Mouse (Mus musculus): ENCODE data around the gene Myo6.
"Not testable (repeated sequence)": the region's sequence is repeated elsewhere in the genome, so short reads cannot be mapped to it uniquely, and the experiment has no call there.

Myo6 gene

DNA sequence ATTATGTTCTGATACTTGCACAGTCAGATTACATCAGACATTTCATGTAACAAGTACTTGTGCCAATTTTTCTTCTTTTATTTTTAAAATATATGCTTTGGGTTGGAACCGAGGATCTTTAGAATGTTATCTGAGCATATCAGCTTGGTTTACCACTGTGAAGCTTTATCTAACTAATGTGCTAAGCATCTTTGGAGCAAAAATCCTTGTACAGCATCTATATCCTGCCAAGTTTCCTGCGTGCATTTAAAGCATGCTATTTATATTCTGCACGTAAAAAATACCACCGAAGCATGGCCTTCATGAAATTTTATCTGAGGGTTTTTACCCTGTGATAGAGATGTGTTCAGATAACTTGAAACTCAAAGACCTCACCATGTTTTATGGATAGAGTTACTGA, 131.3 kb downstream of the Myo6 start:
- DNase-seq (ENCODE audit: inconsistent ontology term) = no peak

DNA sequence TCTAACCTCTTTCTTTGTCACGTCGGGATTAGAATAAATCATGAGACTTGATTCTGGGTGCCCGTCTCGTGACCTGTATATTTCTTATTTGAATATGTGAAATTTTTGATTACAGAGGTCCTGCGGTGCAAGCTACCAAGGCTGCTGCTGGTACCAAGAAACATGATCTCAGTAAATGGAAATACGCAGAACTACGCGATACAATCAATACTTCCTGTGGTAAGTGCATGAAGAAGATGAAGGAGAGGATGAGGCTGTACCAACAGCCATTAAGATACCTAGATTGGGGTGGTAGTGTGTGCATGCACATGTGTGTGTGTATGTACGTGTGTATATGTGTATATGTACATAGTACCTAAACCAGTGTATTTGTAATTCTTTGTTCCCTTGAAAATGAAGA, 134.2 kb downstream of the Myo6 start:
- no peak for DNase-seq (ENCODE audit: inconsistent ontology term)

DNA sequence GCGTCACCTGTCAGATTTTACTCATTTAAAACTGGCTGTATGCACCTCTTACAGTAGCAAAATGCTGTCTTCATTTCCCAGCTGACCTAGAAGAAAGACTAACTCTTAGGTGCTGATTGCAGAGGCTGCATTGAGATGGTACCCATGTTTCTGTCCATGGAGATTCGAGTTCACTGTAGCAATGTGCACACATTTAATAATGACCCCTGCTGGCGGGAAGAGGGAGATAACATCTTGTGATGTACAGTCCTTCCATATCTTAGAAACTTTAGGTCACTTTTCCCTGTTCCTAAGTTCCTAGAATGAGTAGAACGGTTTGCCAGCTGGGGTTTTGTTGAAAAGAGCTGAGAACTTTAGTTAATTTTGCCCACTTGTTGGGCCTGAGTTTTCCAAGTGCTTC, 138.7 kb downstream of the Myo6 start:
- no peak for DNase-seq (ENCODE audit: inconsistent ontology term)

DNA sequence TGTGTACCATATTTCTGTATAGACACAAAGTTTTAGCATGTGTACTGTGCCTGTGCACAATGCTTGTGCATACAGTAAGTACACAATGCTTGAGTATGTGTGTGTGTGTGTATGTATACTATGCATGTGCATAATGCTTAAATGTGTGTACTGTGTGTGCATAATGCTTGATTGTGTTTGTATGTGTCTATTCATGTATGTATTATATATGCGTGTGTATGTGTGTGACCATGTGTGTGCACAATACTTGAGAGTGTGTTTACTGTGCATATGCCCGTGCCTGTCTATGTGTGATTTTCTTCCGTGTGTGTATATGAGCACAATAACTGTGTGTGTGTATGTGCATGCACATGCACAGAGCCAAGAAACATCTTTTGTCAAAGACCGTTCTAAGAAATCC, 141.6 kb downstream of the Myo6 start:
- no peak for DNase-seq (ENCODE audit: inconsistent ontology term)

DNA sequence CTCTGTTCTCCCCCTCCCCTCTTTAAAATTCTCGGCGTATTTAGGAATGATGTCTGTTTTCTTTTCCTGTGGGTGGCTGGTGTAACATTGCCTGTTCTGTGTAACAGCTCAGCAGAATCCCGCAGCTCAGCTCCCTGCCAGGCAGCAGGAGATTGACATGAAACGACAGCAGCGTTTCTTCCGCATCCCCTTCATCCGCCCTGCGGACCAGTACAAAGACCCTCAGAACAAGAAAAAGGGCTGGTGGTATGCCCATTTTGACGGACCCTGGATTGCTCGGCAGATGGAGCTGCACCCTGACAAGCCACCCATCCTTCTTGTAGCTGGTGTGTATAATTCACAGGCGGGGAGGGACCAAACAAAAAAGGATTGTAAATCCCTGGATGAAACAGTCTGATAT, 142.0 kb downstream of the Myo6 start:
- no peak for DNase-seq (ENCODE audit: inconsistent ontology term)

DNA sequence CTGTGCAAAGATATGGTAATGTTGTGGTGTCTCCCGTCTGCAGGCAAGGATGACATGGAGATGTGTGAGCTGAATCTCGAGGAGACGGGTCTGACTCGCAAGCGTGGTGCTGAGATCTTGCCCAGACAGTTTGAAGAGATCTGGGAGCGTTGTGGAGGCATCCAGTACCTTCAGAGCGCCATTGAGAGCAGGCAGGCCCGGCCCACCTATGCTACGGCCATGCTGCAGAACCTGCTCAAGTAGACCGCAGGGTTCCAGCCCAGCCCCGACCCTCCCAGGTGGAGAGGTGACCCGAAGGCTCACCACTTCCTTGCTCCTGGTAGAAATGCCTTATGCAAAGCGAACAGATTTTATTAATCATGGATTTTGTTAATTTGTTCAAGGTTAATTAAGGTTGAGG, 142.8 kb downstream of the Myo6 start:
- no peak for DNase-seq (ENCODE audit: inconsistent ontology term)

- DNase-seq (ENCODE audit: inconsistent ontology term) = no peak
These were observed 148.8 kb downstream of the Myo6 start for GRCm38 (mm10) chr9:80313610-80314009.

GRCm38 (mm10) chr9:80315922-80316321, 151.1 kb downstream of the Myo6 start:
- no peak for DNase-seq (ENCODE audit: inconsistent ontology term)

- no peak for DNase-seq (ENCODE audit: inconsistent ontology term)
These were observed 153.2 kb downstream of the Myo6 start for GRCm38 (mm10) chr9:80318027-80318426.

DNA sequence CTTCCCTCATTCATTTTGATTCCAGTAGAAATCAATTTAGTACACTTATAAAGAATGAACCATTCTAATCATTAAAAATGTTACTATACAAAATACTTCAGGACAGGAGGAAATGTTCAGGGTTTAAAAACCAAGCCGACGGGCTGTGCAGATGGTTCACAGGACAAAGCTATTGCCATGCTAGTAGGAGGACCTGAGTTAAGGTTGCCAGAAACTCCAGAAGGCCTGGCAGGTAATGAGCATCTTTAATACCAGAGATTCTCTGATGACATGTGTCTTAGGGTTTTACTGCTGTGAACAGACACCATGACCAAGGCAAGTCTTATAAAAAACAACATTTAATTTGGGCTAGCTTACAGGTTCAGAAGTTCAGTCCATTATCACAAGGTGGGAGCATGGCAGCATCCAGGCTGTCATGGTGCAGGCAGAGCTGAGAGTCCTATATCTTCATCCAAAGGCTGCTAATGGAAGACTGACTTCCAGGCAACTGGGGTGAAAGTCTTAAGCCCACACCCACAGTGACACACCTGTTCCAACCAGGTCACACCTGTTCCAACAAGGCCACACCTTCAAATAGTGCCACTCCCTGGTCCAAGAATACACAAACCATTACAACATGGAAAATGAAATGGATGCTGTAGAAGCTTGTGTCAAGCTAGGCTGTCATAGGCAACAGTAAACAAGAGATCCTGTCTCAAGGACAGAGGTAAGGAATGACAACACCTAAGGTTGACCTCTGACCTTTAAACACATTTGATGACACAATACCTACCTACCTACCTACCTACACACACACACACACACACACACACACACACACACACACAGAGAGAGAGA, 156.4 kb downstream of the Myo6 start:
- DNase-seq (ENCODE audit: inconsistent ontology term) = not testable (repeated sequence)

GRCm38 (mm10) chr9:80332153-80332552, 167.3 kb downstream of the Myo6 start:
- peak; percentile 55 for DNase-seq (ENCODE audit: inconsistent ontology term)

- no peak for DNase-seq (ENCODE audit: inconsistent ontology term)
These were observed 168.6 kb downstream of the Myo6 start for GRCm38 (mm10) chr9:80333466-80333865.

DNA sequence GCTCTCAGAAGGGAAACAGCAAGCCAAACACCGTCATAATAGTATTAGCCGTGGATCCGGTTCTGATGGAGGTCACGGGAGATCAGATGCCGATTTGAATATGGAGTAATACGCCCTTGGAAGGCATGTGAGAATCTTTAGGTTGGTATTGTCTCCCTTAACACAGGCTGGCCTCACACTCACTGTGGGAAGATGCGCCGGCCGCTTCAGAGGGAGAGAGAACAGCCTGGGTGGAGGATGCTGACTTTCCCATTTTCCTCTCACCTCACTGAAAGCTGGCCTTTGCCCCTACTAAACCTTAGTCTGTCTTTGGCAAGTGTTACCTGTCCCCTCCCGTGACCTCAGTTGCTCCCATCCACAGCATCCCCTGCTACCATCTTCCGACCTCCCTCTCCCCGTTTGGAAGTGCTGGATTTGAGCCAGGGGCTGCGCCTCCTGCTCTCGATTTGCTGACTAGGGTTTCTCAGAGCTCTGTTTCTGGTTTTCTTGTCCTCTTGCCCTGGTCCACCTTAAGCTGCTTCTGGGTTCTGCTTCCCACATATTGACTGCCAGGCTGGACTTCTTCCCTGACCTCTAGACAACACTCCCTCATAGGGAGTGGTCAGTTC, 169.3 kb downstream of the Myo6 start:
- DNase-seq (ENCODE audit: inconsistent ontology term) = no peak

GRCm38 (mm10) chr9:80335660-80336357, 171.0 kb downstream of the Myo6 start:
- DNase-seq (ENCODE audit: inconsistent ontology term) = no peak

DNA sequence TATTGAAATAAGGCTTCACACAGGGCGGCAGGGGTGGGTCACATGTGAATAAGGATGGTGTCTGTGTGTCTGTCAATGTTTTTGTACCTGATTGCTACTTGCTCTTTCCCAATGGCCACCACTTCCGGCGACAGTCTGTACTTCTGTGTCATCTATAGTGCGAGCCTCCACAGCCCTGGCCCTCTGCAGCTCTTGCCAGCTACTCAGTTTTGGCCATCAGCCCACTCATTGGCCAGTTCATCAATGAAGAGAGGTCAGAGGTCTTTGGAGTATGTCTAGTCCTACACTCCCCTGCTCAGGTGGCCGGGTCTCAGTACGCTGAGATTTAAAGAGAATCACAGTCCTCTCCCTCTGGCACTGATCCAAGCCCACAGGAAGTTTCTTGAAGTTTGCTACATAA, 173.2 kb downstream of the Myo6 start:
- no peak for DNase-seq (ENCODE audit: inconsistent ontology term)

DNA sequence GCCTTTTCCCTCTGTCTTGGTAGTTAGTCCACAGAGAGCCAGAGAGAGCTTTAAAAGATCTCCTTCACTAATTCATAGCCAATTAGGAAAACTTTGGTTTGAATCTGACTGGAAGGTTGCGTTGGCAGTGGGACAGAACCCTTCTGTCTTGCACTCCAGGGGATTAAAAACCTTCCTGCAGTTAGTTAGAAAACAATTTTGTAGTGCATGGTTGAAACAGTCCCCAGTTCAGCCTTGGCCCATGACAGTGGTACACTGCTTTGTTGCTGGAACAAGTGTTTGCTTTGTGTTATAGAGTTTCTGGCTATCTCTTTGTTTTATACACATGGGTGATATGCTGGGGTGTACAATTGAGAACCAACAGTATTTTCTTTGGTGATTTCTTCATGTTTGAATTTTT, 176.1 kb downstream of the Myo6 start:
- peak; percentile 60 for DNase-seq (ENCODE audit: inconsistent ontology term)

DNA sequence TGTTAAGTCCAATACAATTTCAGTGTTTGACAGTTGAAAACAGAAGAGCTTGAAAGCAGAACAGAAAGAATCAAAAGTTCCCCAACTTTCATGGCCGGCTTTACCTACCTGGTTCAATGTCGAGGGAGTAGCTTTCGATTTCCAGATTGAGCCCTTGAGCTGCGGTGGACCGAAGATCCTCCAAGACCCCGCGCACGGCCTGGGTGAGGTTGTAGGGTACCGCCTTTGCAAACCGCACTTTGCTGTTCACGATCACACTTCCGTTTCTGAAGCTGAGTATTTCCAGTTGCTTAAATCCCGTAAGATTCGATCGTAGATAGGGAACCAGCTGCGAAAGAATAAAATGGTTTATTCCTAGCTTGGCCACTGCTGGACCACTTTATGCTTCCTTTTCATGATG, 176.9 kb downstream of the Myo6 start:
- no peak for DNase-seq (ENCODE audit: inconsistent ontology term)

DNA sequence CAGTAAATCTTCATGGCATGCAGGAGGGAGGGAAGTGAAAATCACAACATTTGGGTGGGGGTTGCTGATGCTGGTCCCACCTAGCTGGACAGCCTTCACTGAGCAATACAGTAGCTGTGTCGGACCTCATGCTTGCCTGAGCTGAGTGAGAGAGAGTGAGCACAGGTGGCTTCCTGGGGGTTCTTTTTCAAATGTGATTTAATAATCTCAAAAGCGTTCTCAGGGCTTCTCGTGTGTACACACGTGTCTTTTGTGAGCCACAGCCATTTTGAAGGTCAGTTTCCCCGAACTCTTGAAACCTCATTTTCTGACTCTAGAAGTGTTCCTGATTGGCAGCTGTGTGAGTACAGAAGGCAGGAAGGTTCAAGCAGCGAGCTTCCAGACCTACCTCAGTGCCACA, 177.7 kb downstream of the Myo6 start:
- DNase-seq (ENCODE audit: inconsistent ontology term) = no peak

- no peak for DNase-seq (ENCODE audit: inconsistent ontology term)
These were observed 179.7 kb downstream of the Myo6 start for GRCm38 (mm10) chr9:80344451-80345000.

GRCm38 (mm10) chr9:80351295-80351677, 186.5 kb downstream of the Myo6 start:
- DNase-seq (ENCODE audit: inconsistent ontology term) = no peak

GRCm38 (mm10) chr9:80351678-80352331, 187.0 kb downstream of the Myo6 start:
- DNase-seq (ENCODE audit: inconsistent ontology term) = peak; percentile 80

DNA sequence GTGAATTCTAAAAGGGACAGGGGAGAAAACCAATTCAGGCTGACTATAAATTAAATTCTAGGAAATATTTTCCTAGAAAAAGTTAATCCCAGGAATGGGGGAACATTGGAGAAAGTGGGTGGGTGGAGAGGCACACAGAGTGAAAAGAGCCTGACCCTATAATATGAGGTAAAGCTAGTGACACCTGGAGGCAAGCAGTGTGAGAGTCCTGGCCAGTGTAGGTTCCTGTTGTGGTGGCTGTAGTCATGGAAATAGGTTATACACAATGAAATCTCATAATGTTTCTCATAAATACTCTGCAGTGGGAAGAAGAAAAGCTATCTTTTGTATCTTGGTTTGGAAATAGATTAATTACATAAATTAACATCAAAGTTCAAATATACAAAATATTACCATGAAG, 195.2 kb downstream of the Myo6 start:
- no peak for DNase-seq (ENCODE audit: inconsistent ontology term)
